Mouse (Mus musculus): ENCODE results near the gene Psmb11. TPM values are rescaled to one million over a fixed set of nuclear protein-coding genes. Genes with fewer than 3 reads are reported as not detected.

The Psmb11 gene
- polyA plus RNA-seq, 1 experiment from 2014 or later, result 0.06 TPM

MicroRNA genes within 50 kb of the gene (microRNA counts, 519-probe panel; counts per million panel counts)
- microRNA mmu-miR-686, result not detected

Small RNAs within 50 kb of the gene (microRNA-seq; reads per million reads assigned to microRNA genes)
- gene Mir686 (not detected), gene Mir6948 (not detected)

Other genes starting within 250 kb of the Psmb11 start
- 4.5 and 5.9 TPM in 2 replicates for gene Slc7a7, start 203.7 kb upstream of the Psmb11 start, polyA plus RNA-seq (2016; fragmentation: Nextera tagmentation; extraction: Ambion mirVana)
- 205 and 211 TPM in 2 replicates for gene Mrpl52, start 194.5 kb upstream of the Psmb11 start, polyA plus RNA-seq (2016; fragmentation: Nextera tagmentation; extraction: Ambion mirVana)
- gene Mmp14, start 189.8 kb upstream of the Psmb11 start, polyA plus RNA-seq (2016; fragmentation: Nextera tagmentation; extraction: Ambion mirVana), result 56.0 and 70.5 TPM in 2 replicates
- gene Lrp10, start 157.3 kb upstream of the Psmb11 start, polyA plus RNA-seq (2016; fragmentation: Nextera tagmentation; extraction: Ambion mirVana), result 25.1 and 26.0 TPM in 2 replicates
- 18.6 and 29.8 TPM in 2 replicates for gene Rem2, start 145.3 kb upstream of the Psmb11 start, polyA plus RNA-seq (2016; fragmentation: Nextera tagmentation; extraction: Ambion mirVana)
- 148 and 155 TPM in 2 replicates for gene Prmt5, start 103.9 kb upstream of the Psmb11 start, polyA plus RNA-seq (2016; fragmentation: Nextera tagmentation; extraction: Ambion mirVana)
- 48.0 and 53.8 TPM in 2 replicates for gene Haus4, start 66.8 kb upstream of the Psmb11 start, polyA plus RNA-seq (2016; fragmentation: Nextera tagmentation; extraction: Ambion mirVana)
- 66.6 and 88.8 TPM in 2 replicates for gene Ajuba, start 43.9 kb upstream of the Psmb11 start, polyA plus RNA-seq (2016; fragmentation: Nextera tagmentation; extraction: Ambion mirVana)
- gene 4931414P19Rik, start 15.4 kb upstream of the Psmb11 start, polyA plus RNA-seq (2016; fragmentation: Nextera tagmentation; extraction: Ambion mirVana), result 10.7 and 11.0 TPM in 2 replicates
- 470 and 478 TPM in 2 replicates for gene Psmb5, start 3.4 kb upstream of the Psmb11 start, polyA plus RNA-seq (2016; fragmentation: Nextera tagmentation; extraction: Ambion mirVana)
- gene Gm17606, start 19.5 kb downstream of the Psmb11 start, polyA plus RNA-seq (2016; fragmentation: Nextera tagmentation; extraction: Ambion mirVana), result not detected in 2 replicates
- gene Cdh24, start 19.9 kb downstream of the Psmb11 start, polyA plus RNA-seq (2016; fragmentation: Nextera tagmentation; extraction: Ambion mirVana), result 4.1 and 4.6 TPM in 2 replicates
- 106 and 111 TPM in 2 replicates for gene 1700123O20Rik, start 64.8 kb downstream of the Psmb11 start, polyA plus RNA-seq (2016; fragmentation: Nextera tagmentation; extraction: Ambion mirVana)
- gene Acin1, start 65.5 kb downstream of the Psmb11 start, polyA plus RNA-seq (2016; fragmentation: Nextera tagmentation; extraction: Ambion mirVana), result 128 and 145 TPM in 2 replicates
- gene Gm29776, start 77.4 kb downstream of the Psmb11 start, polyA plus RNA-seq (2016; fragmentation: Nextera tagmentation; extraction: Ambion mirVana), result 0.15 TPM in 1 of 2 replicates, not detected in the other
- 0.09 and 0.11 TPM in 2 replicates for gene Cebpe, start 90.7 kb downstream of the Psmb11 start, polyA plus RNA-seq (2016; fragmentation: Nextera tagmentation; extraction: Ambion mirVana)
- 1.8 and 2.4 TPM in 2 replicates for gene Slc7a8, start 160.5 kb downstream of the Psmb11 start, polyA plus RNA-seq (2016; fragmentation: Nextera tagmentation; extraction: Ambion mirVana)
- not detected in 2 replicates for gene Rnf212b, start 192.7 kb downstream of the Psmb11 start, polyA plus RNA-seq (2016; fragmentation: Nextera tagmentation; extraction: Ambion mirVana)
- 25.7 and 26.8 TPM in 2 replicates for gene Homez, start 249.5 kb downstream of the Psmb11 start, polyA plus RNA-seq (2016; fragmentation: Nextera tagmentation; extraction: Ambion mirVana)